Mouse (Mus musculus) mature B cell (primary cell): ENCODE results near the gene Tbcc.

ENCODE experiments used
- in situ Hi-C: fragments of 300-500 bp; cut with MboI; formaldehyde crosslinking; loops from 2 replicates; pipeline ENCODE4 v1.14.3; 2019

The Tbcc gene

GRCm38 (mm10) chr17:46903876-46904490 lies 13.5 kb downstream of the Tbcc start:
- in situ Hi-C loops, result no loop called here

GRCm38 (mm10) chr17:46910186-46910585 lies 19.7 kb downstream of the Tbcc start, which contains the start of gene Prph2:
TSS of gene Prph2 (plus strand) at chr17:46910459.
- in situ Hi-C loops, result no loop called here

DNA sequence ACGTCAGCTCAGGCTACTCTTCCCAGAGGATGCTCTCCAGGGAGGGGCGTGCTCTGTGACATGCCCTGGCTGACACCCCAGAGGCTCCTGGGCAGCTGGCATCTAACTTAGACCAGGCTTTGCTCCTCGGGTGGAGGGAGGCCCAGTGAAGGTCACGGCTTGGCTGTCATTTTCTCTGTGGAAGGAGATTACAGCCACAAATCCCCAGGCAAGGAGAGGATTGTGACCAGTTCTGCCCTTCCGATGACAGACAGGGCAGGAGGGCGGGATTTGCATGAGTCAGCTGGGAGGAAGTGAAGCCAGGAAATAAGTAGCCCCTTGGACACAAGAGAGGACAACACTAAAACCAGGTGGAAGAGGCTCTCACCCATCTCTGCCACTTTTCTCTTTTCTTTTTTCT lies 21.8 kb downstream of the Tbcc start:
- in situ Hi-C loops, result no loop called here

DNA sequence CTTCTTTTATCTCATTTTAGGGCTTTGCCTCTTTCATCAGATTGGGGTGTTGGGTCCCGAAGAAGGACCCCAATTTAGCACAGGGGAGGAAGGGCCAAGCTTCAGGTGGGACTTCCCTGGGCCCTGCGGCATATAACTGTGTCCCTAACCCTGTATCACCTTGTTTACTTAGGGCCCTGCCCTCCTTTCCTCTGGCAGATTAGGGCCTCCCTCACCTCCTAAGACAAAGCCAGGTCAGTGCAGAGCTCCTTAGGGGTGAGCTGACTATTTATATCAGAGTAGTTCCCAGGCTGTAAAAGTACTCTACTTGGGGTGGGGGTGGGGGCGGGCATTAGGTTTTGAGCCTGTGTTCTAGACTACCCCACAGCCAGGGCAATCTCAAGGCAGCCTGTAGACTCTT lies 24.6 kb downstream of the Tbcc start:
- in situ Hi-C loops, result no loop called here

DNA sequence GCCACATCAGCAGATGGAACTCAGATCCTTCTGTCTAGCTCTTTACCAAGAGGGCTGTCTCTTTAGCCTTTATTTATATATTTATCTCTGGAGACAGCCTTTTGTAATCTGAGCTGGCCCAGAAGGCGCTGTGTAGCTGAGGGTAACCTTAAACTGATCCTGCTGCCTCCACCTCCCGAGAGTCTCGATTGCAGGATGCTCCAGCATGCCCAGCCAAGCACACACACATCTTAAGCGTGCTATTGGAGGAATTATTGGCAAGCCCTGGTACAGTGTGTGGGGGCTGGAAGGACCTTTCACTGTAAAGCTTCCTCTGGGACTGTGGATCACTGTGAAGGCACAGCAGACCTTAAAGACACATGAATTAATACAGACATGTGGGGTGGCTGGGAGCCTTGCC lies 28.5 kb downstream of the Tbcc start:
- in situ Hi-C loops, result no loop called here

GRCm38 (mm10) chr17:46920855-46921254 lies 30.4 kb downstream of the Tbcc start:
- in situ Hi-C loops, result no loop called here

DNA sequence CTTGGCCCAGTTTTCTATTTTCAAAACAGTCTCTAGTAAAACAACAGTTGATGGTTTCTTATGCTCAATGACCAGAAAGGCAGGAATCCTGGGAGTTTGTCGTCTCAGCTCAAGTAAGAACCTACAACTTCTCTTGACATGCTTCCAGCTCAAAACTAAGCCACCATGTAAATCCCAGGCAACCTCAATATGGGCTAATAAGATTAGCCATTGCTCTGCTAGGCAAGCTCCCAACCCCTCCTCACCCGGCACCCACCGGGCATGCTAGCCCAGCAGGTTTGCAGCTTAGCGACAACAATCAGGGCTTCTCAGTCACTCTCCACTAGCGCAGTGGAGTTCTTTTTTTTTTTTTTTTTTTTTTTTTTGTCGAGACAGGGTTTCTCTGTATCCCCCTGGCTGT lies 35.7 kb downstream of the Tbcc start:
- in situ Hi-C loops, result no loop called here

DNA sequence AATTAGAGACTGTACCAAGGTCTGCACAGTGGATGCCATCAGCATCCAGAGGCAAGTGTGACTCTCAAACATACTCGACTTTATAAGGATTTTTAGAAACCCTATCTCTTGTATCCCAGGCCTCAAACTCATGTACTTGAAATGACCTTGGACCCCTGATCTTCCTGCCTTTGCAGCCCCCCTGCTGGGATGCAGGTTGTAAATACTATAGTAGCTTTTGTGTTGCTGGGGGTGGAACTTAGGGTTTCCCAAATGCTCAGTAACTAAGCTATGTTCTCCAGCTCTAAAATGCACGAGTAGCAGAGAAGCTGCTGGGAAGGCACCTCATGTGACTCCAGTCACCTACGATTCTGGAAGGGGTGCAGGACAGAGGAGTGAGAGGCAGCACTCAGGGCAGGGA lies 36.5 kb downstream of the Tbcc start:
- in situ Hi-C loops, result no loop called here

GRCm38 (mm10) chr17:46927781-46928180 lies 37.3 kb downstream of the Tbcc start:
- in situ Hi-C loops, result no loop called here

GRCm38 (mm10) chr17:46929277-46929676 lies 38.8 kb downstream of the Tbcc start:
- in situ Hi-C loops, result no loop called here

DNA sequence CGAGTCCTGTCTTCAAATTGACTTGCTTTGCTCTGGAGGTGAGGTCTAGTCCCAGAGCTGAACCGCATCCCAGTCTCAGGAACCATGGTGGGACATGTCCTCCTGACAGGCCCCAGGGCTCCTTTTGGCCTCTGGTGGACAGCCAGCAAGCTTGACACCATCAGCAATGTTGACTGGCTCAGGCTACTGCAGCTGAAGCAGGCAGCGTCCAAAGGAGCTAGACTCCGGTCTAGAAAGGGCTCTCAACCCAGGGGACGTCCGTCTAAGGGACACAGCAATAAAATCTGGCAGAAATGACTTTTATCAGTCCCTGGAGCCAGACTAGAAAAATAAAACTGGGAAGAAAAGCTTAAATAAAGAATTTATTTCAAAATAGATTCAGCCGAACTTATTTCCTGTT lies 39.4 kb downstream of the Tbcc start:
- in situ Hi-C loops, result no loop called here

- in situ Hi-C loops, result no loop called here
These were observed 42.5 kb downstream of the Tbcc start for GRCm38 (mm10) chr17:46932961-46933360.

- in situ Hi-C loops, result no loop called here
These were observed 43.3 kb downstream of the Tbcc start for GRCm38 (mm10) chr17:46933557-46934348.

DNA sequence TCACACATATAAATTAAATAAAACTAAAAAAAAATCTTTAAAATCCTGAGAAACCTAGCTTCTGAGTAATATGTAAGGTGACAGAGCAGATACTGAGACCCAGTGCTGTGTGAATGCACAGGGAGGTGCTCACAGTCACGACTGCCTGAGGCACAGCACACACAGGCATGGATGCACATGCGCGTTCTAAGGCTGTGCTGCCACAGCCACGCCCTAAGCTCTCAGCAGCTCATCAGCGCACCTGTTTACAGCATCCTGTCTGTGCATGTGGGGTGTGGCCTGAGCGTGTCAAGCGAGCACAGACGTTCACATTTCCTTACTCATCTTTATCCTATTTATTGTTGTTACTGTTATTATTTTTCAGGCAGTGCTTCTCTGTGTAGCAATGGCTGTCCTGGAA lies 50.0 kb downstream of the Tbcc start:
- in situ Hi-C loops, result no loop called here
